Comparison of ENCODE assay signal across 8 mouse cellular contexts in the genomic region with DNA sequence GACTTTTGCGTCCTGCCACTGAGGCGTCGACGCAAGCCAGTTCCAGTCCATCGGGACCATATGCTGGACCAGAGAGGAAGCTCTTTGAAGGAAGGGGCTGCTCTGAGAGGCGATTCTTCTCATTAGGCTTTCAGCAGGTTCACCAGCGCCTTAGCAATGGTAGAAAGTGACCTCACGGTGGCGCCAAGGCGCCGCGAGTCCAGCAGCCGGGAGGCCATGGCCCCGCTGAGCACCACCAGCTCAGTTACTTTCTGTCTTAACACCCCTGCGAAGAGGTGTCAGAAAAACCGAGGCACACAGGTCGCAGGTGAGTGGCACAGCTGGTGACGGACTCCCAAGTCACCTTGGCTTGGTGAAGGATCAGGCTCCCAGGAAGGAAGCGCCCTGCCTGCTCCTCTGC. TPM values are rescaled to one million over a fixed set of nuclear protein-coding genes. Genes with fewer than 3 reads are reported as not detected.
A peak's percentile ranks its signal among the peaks of the same experiment; 100 is the strongest.
DNase-seq lines count a peak whose midpoint lies in the region; ATAC-seq and TF ChIP-seq lines count a peak whose summit lies in the region.

No protein-coding gene starts in this region.

- no peak for TF ChIP-seq POLR2A in ES-Bruce4 (IDR thresholded peaks at IDR 0.05; ENCODE audit: insufficient read depth, low read length)

- TF ChIP-seq EP300 in ES-Bruce4 (IDR thresholded peaks at IDR 0.05; ENCODE audit: insufficient read depth, low read depth, low read length) = no peak

- ATAC-seq in forebrain, embryonic 12.5 days (ENCODE audit: low FRiP score) = 0 out of 2 replicates have a peak, but pooled peaks have one; percentile 43
- peak; percentile 41; the same call in 1 of the 2 replicates for ATAC-seq in lung, embryonic 15.5 days (ENCODE audit: borderline replicate concordance, extremely low read depth, low FRiP score, low TSS enrichment)

- H3K36me3 ChIP-seq in ES-Bruce4 (ENCODE audit: control insufficient read depth, insufficient read depth, low read length, poor library complexity, severe bottlenecking) = peaks cover 12% of the 10 kb centered on the region
- peaks cover 32% of the 10 kb centered on the region for H3K36me3 ChIP-seq in forebrain, embryonic 12.5 days (replicated peaks)
- H3K36me3 ChIP-seq in lung, embryonic 15.5 days = peaks cover 22% of the 10 kb centered on the region

- no peak overlapping the region for H3K27ac ChIP-seq in ES-Bruce4 (ENCODE audit: insufficient read depth, low read length)
- H3K27ac ChIP-seq in forebrain, embryonic 12.5 days = no peak overlapping the region
- no peak overlapping the region for H3K27ac ChIP-seq in lung, embryonic 15.5 days

- no peak overlapping the region for H3K4me3 ChIP-seq in ES-Bruce4 (ENCODE audit: low read depth, low read length)
- no peak overlapping the region for H3K4me3 ChIP-seq in forebrain, embryonic 12.5 days (replicated peaks)
- H3K4me3 ChIP-seq in lung, embryonic 15.5 days = no peak overlapping the region

- DNase-seq in brain, adult 2 months (ENCODE audit: low read depth, low spot score) = peak; percentile 79
- peak; percentile 79 to 85 for DNase-seq in heart, postnatal 10 days
- peak; percentile 83 to 84 for DNase-seq in kidney, postnatal 25 days
- peak; percentile 76 for DNase-seq in ovary, postnatal 36 days (ENCODE audit: low spot score)
- DNase-seq in thymus, postnatal 36 days = peak; percentile 60 to 64

- intact Hi-C loops in heart, postnatal 10 days (cut with DNase I) = loop anchor here (1.0 kb wide), 3 partner anchors 72 to 258 kb away; no protein-coding TSS in a partner anchor

- no peaks in the 10 kb centered on the region for H3K9me3 ChIP-seq in ES-Bruce4 (replicated peaks; ENCODE audit: control insufficient read depth, insufficient read depth, low read length, poor library complexity, severe bottlenecking)
- H3K9me3 ChIP-seq in forebrain, embryonic 12.5 days = no peaks in the 10 kb centered on the region
- H3K9me3 ChIP-seq in lung, embryonic 15.5 days = no peaks in the 10 kb centered on the region

- no peaks in the 10 kb centered on the region for H3K27me3 ChIP-seq in ES-Bruce4 (ENCODE audit: control insufficient read depth, insufficient read depth, low read length, poor library complexity, severe bottlenecking)
- no peaks in the 10 kb centered on the region for H3K27me3 ChIP-seq in forebrain, embryonic 12.5 days
- H3K27me3 ChIP-seq in lung, embryonic 15.5 days = no peaks in the 10 kb centered on the region

- H3K4me1 ChIP-seq in ES-Bruce4 (ENCODE audit: control insufficient read depth, insufficient read depth, low read length) = no peaks in the 10 kb centered on the region
- H3K4me1 ChIP-seq in forebrain, embryonic 12.5 days = peaks cover 10% of the 10 kb centered on the region
- H3K4me1 ChIP-seq in lung, embryonic 15.5 days = 0 out of 2 replicates have a peak, but pooled peaks cover 2% of the 10 kb centered on the region

- 14% methylated on average over 19 of the region's 19 CpGs for WGBS in forebrain, embryonic 12.5 days
- WGBS in lung, embryonic 15.5 days = 7% methylated on average over 19 of the region's 19 CpGs

- no peak overlapping the region for H3K4me2 ChIP-seq in forebrain, embryonic 12.5 days
- peak overlapping the region; percentile 26; the same call in 1 of the 2 replicates for H3K4me2 ChIP-seq in lung, embryonic 15.5 days

- peak; percentile 85 for TF ChIP-seq CTCF in ES-Bruce4 (IDR thresholded peaks at IDR 0.05; ENCODE audit: low read depth, low read length)

- H3K9ac ChIP-seq in ES-Bruce4 (ENCODE audit: low read depth, poor library complexity, severe bottlenecking) = no peak overlapping the region
- no peak overlapping the region for H3K9ac ChIP-seq in forebrain, embryonic 12.5 days
- no peak overlapping the region for H3K9ac ChIP-seq in lung, embryonic 15.5 days

RNA-seq across cellular contexts. Expression of a gene that starts 13.6 kb away (rescaled TPM):
- 79.5 and 80.3 TPM in 2 replicates for polyA plus RNA-seq in ES-Bruce4 (2011; ENCODE audit: insufficient read depth, insufficient read length, low read depth, missing spikeins)
- 55.2 and 56.1 TPM in 2 replicates for polyA plus RNA-seq in forebrain, embryonic 12.5 days (2016; fragmentation: Nextera tagmentation; extraction: Ambion mirVana)
- total RNA-seq in heart, postnatal 10 days (2021) = 1 to 10 TPM; 7.0 to 8.5 TPM
- 49.6 and 53.9 TPM in 2 replicates for polyA plus RNA-seq in lung, embryonic 15.5 days (2015; fragmentation: Nextera tagmentation; extraction: Ambion mirVana)
